Mouse (Mus musculus): ENCODE measurements around the gene Mta3. TPM values are rescaled to one million over a fixed set of nuclear protein-coding genes. Genes with fewer than 3 reads are reported as not detected.

The Mta3 gene
- total RNA-seq, 4 experiments from 2014 or later: 17.6 to 19.6 (median 18.6) TPM

DNA sequence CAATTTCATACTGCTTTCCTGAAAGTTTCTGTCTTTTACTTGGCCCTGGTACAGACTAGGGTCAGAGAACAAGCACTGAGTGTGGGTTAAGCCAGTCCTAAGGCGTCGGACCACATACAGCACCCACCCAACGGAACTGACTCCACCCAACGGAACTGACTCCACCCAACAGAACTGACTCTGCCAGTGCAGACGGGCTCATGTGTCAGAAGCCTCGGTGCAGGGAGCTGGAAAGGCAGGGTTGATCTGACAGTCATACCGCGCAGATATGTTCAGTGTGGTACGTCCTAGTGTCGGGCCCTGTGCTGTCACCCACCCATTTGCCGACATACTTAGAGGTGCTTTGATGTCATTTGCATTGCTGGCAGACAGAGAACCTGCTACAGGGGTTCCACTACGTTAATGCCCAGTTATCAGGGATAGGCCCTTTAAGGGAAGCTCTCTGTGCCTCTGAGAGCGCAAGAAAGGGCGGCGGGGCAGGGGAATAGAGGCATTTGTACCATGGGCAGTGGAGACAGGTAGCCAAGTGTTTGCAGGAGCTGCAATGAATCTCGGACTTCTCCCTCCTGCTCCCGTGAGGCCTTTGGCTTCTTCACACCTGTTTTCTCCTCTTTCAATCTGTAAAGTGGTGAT lies 103.3 kb downstream of the Mta3 start:
- no peak for DNase-seq (ENCODE audit: low spot score)

GRCm38 (mm10) chr17:83810285-83810684 lies 104.3 kb downstream of the Mta3 start:
- no peak for DNase-seq (ENCODE audit: low spot score)

DNA sequence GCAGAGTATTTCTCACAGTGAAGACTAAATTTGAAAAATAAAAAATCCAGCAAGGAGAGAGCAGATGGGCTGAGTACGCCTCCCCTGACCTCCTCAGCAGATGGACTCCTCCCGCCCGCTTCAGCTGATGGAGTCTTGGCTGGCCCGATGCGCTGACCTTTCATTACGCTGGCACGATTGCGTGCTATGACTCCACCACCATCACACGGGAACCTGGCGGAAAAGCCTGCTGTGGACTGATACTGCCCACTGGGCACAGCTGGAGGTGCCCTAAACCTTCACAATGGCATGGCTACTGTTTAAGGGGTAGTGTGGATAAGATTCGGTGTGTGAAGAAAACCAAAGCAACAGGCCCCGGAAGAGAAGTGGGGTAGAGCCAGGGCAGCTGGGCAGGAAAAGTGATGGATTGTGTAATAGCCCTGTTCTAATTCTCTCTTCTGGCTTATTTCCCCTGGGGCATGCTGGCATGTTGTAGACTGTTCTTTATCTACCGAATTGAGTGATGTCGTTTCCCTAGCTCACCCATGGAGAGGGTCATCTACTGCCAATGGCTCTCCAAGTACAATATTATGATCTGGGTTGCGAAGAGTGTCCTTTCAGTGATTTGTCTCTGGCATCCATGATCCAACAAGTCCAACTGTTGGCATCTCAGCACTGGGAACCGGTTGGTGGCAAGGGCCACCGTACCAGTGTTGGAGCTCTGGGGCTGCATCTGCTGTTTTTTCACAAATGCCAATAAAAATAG lies 106.4 kb downstream of the Mta3 start:
- no peak for DNase-seq (ENCODE audit: low spot score)

DNA sequence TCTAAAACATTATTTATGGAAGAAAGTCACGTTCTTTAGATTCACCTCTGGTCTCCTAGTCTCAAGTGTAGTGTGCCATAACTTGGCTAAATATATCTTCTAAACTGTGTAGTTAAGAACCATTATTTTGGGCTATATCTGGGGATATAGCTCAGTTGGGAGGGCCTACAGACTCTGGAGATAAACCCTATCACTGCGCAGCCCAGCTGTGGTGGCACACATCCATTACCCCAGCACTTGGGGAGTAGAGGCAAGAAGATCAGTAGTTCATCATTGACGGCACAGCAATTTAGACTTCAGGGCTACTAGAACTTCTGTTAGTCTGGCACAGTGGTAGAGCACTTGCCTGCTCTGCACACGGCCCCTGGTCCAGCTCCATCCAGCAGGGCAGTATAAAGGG lies 107.1 kb downstream of the Mta3 start:
- no peak for DNase-seq (ENCODE audit: low spot score)

DNA sequence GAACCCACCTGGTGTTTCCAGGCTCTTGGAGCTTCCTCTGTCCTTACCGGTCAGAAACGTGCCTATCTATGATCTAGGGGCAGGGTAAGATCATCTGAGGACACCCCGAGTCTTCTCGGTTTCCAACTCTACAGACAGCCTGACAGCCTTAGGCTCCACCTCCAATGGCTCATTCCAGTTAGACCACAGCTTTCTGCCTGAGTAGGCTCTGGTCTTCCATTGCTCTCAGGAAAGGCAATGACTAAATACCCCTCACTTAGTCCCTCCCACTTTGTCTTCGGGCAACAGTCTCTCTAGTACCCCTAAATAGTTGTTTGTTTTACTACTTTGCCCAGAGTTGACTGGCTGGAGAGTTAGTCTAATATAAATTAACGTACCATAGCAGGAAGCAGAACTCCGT lies 111.0 kb downstream of the Mta3 start:
- no peak for DNase-seq (ENCODE audit: low spot score)

DNA sequence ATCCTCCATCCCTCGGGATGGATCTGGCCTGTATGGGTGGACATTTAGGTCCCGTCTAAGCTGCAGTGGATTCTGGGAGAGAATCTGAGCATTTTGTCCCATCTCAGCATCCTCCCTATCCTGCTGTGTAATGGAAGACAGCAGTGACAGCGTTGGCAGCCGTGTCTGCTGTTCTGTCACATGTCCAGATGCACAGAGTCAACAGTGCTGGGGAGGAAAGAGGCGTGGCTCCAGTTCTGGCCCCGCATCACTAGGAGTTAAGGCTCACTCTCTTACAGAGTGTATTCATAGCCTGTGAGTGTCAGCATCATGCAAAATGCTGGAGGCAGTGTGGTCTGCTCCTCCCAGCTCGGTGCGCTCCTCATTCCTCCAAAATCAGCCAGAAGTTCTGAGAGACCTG lies 113.5 kb downstream of the Mta3 start:
- DNase-seq (ENCODE audit: low spot score): no peak

GRCm38 (mm10) chr17:83820701-83821100 lies 114.7 kb downstream of the Mta3 start:
- no peak for DNase-seq (ENCODE audit: low spot score)

GRCm38 (mm10) chr17:83821876-83822275 lies 115.9 kb downstream of the Mta3 start:
- no peak for DNase-seq (ENCODE audit: low spot score)

GRCm38 (mm10) chr17:83823835-83824234 lies 117.9 kb downstream of the Mta3 start:
- DNase-seq (ENCODE audit: low spot score): no peak

- no peak for DNase-seq (ENCODE audit: low spot score)
Measured at GRCm38 (mm10) chr17:83829356-83829755, 123.4 kb downstream of the Mta3 start.

DNA sequence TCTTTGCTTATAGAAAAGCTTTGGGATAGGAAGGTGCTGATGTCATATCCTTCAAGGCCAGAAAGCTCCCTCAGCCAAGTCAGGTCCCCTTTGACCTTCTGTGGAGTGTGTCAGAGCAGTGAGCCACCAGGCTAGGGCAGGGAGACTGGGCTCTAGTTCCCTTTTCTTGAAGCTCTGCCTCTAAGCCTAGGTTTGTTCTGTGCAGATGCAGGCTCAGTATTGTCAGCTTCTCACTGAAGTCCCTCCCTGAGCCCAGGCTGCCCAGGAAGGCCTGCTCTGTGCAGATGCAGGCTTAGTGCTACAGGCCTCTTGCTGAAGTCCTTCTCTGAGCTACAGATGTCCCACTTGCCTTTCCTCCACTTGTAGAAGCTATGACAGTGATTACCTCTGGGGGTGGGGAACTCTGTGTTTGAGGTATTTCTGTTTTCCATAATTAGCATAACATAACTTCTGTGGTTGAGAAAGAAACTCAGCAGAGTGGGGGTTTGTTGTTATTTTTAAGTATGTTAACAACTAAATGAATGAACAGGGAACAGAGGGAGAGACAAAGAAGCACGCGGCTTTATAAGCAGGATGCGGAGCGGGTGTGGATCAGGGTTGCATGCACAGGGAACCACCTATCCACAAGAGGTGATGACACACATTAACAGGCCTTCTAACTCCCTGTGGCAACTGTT lies 124.8 kb downstream of the Mta3 start:
- no peak for DNase-seq (ENCODE audit: low spot score)

GRCm38 (mm10) chr17:83834120-83834519 lies 128.2 kb downstream of the Mta3 start:
- no peak for DNase-seq (ENCODE audit: low spot score)

DNA sequence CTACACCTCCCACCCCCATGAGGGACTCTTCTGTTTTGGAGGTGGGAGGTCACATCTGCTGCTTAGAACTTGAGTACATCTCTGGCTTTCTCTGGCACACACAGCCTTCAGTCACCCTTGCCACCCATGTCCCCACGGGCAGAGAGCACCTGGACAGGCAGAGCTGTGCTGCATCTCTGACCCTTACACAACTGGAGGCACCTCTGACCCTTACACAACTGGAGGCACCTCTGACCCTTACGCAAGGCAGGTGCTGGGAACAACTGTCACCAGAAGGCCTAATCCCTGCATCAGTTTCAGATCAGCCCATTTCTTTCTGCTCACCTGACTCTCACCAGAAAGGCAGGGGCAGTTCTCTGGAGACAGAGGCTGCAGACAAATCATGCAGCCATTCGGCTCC lies 130.1 kb downstream of the Mta3 start:
- DNase-seq (ENCODE audit: low spot score): no peak

- no peak for DNase-seq (ENCODE audit: low spot score)
Measured at GRCm38 (mm10) chr17:83837659-83838190, 131.8 kb downstream of the Mta3 start.

- no peak for DNase-seq (ENCODE audit: low spot score)
Measured at GRCm38 (mm10) chr17:83839132-83839531, 133.2 kb downstream of the Mta3 start.

- DNase-seq (ENCODE audit: low spot score): no peak
Measured at GRCm38 (mm10) chr17:83841011-83841410, 135.0 kb downstream of the Mta3 start.

GRCm38 (mm10) chr17:83843780-83844179 lies 137.8 kb downstream of the Mta3 start:
- DNase-seq (ENCODE audit: low spot score): no peak

- no peak for DNase-seq (ENCODE audit: low spot score)
Measured at GRCm38 (mm10) chr17:83845538-83845937, 139.6 kb downstream of the Mta3 start.

DNA sequence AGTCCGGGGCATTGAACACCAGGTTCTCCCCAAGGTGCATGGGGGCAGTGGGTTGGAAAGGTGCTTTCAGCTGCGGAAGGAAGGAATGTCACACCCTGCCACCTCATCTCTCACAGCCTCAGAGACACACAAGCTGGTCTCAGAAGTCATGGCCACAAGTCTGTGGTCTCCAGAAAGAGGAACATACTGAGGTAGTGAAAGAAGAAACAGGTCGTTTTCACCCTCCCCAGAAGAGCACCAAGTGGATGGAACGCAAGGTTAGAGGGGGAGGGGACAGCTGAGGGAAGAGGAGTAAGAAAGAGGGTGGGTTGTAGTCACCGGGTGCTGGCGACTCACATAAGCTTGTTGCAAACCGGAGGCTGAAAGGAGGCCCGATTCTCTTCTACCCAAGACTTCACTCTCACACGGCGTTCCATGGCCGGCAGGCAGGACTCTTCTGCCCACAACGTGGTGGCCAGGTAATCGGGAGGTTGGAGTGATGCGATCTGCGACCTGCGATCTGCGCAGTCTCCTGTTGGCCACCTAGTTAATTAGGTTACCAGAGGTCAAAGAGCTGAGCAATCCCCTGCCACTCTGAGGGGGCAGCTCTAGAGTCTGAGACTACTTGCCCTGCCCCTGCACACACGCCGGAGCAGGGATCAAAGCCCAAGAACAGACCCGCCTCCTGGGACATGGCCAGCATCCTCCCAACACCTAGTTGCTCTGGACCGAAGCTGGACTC lies 140.5 kb downstream of the Mta3 start:
- DNase-seq (ENCODE audit: low spot score): no peak

GRCm38 (mm10) chr17:83847100-83847499 lies 141.1 kb downstream of the Mta3 start:
- DNase-seq (ENCODE audit: low spot score): no peak

DNA sequence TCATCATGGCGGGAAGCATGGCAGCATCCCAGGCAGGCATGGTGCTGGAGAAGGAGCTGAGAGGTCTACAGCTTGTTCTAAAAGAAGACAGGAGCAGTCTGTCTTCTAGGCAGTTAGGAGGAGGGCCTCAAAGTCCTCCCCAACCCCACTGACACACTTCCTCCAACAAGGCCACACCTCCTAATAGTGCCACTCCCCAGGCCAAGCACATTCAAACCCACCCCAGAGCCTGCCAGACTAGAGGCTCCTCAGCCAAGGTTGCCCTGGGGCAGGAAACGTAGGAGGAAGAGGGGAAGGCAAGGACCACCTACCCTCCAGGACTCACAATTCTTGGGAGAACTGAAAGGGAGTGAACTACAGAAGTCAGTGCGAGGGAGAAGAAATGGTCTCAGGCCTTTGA lies 141.9 kb downstream of the Mta3 start, which contains the start of gene Haao:
TSS of gene Haao (minus strand) at position 149 of the 400 bp plus-strand sequence.
- DNase-seq (ENCODE audit: low spot score): no peak

- DNase-seq (ENCODE audit: low spot score): no peak
Measured at GRCm38 (mm10) chr17:83848482-83848881, 142.5 kb downstream of the Mta3 start.

Data from heart, adult 8-10 months (tissue).